Mouse (Mus musculus) cerebellum, adult 2 months (tissue): ENCODE results near the gene Lctl. TPM values are rescaled to one million over a fixed set of nuclear protein-coding genes. Genes with fewer than 3 reads are reported as not detected.
"Not testable (repeated sequence)": the region's sequence is repeated elsewhere in the genome, so short reads cannot be mapped to it uniquely, and the experiment has no call there.

ENCODE experiments used
- DNase-seq, 2 experiments: peaks; one replicate each; pipeline ENCODE4 v3.0.0; 2021
- H3K27ac ChIP-seq: fragments of 200-500 bp; 2 replicates; pipeline ENCODE4 v1.5.1; 2012; ENCODE audit warnings: low read length, control low read depth, inconsistent platforms; ENCODE audit not compliant: insufficient read depth
- H3K27me3 ChIP-seq: fragments of 200-500 bp; 2 replicates; pipeline ENCODE4 v1.6.1; 2012; ENCODE audit warnings: inconsistent platforms, mild to moderate bottlenecking, low read length, moderate library complexity; ENCODE audit not compliant: control insufficient read depth, insufficient read depth
- H3K4me1 ChIP-seq: fragments of 200-500 bp; 2 replicates; pipeline ENCODE4 v1.6.1; 2011; ENCODE audit warnings: low read length; ENCODE audit not compliant: control insufficient read depth, insufficient read depth
- H3K4me3 ChIP-seq: fragments of 200-500 bp; replicated peaks from 2 replicates; pipeline ENCODE3; 2011; ENCODE audit warnings: mild to moderate bottlenecking, low read depth, low read length, control low read depth; ENCODE audit not compliant: insufficient read depth
- CTCF ChIP-seq: fragments of 200-500 bp; IDR thresholded peaks from 2 replicates; pipeline ENCODE4 v1.5.1; 2011; ENCODE audit warnings: low read depth, mild to moderate bottlenecking, control low read depth, low read length, moderate library complexity, borderline replicate concordance; ENCODE audit not compliant: insufficient read depth
- POLR2A ChIP-seq: fragments of 200-500 bp; IDR thresholded peaks from 2 replicates; pipeline ENCODE4 v1.6.1; 2011; ENCODE audit warnings: low read length, control low read depth, borderline replicate concordance; ENCODE audit not compliant: insufficient read depth
- WGBS: fragments of 180-500 bp; shearing (Covaris S2); methylation state at CpG from one replicate; pipeline ENCODE4 v1.1.7; 2018; 5-methylcytosine and 5-hydroxymethylcytosine counted together
- polyA plus RNA-seq: library from polyadenylated mRNA; depleted of rRNA; stranded (reverse); fragments of >200 nt; gene quantifications from 2 replicates; pipeline ENCODE4 v1.2.3, GENCODE M21; 2012

The Lctl gene
- polyA plus RNA-seq, 1 experiment, result 0.38 TPM

- no peaks in the 10 kb centered on the region for H3K27me3 ChIP-seq
- WGBS, result 44% methylated on average over 11 of the region's 11 CpGs
- no peak for TF ChIP-seq CTCF
These were observed 3.8 kb downstream of the Lctl start for GRCm38 (mm10) chr9:64120584-64121277.

GRCm38 (mm10) chr9:64122601-64123000, 5.7 kb downstream of the Lctl start:
- TF ChIP-seq POLR2A (no peak), CTCF (no peak)
- 89% methylated on average over 10 of the region's 10 CpGs for WGBS
- no peaks in the 10 kb centered on the region for H3K4me1 ChIP-seq
- DNase-seq, result no peak
- H3K27me3 ChIP-seq, result no peaks in the 10 kb centered on the region; the same call in 1 of the 2 replicates
- no peak overlapping the region for H3K27ac ChIP-seq
- H3K4me3 ChIP-seq, result no peak overlapping the region

More at GRCm38 (mm10) chr9:64120584-64121277, 3.8 kb downstream of the Lctl start:
- H3K4me1 ChIP-seq, result no peaks in the 10 kb centered on the region
- H3K4me3 ChIP-seq, result no peak overlapping the region
- H3K27ac ChIP-seq, result no peak overlapping the region
- DNase-seq, result no peak

- not testable (repeated sequence) for H3K27me3 ChIP-seq, DNase-seq, H3K27ac ChIP-seq, H3K4me3 ChIP-seq, H3K4me1 ChIP-seq
- WGBS, result 67% methylated on average over 3 of the region's 3 CpGs
These were observed 7.9 kb downstream of the Lctl start for GRCm38 (mm10) chr9:64124846-64125245.

DNA sequence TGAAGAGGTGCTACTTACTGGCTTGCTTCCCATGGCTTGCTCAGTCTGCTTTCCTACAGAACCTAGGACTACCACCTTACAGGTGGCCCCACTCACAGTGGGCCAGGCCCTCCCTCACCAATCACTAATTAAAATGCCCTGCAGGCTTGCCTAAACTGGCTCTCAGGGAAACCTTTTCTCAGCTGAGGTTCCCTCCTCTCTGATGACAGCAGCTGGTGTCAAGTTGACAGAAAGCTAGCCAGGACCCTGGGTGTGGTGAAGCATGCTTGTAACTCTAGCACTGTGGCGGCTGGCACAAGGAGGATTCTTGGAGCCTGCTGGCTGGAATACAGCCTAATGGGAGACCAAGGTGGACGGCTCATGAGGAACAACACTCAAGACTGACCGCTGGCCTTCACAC, 8.4 kb downstream of the Lctl start:
- Histone ChIP-seq H3K4me1 (no peaks in the 10 kb centered on the region), H3K27me3 (no peaks in the 10 kb centered on the region; the same call in 1 of the 2 replicates), H3K27ac (no peak overlapping the region), H3K4me3 (no peak overlapping the region)
- no peak for DNase-seq
- TF ChIP-seq CTCF (no peak), POLR2A (no peak)
- WGBS, result 32% methylated on average over 3 of the region's 3 CpGs

GRCm38 (mm10) chr9:64126121-64126520, 9.2 kb downstream of the Lctl start:
- 44% methylated on average over 12 of the region's 12 CpGs for WGBS
- Histone ChIP-seq H3K27me3 (no peaks in the 10 kb centered on the region; the same call in 1 of the 2 replicates), H3K27ac (no peak overlapping the region), H3K4me3 (no peak overlapping the region), H3K4me1 (no peaks in the 10 kb centered on the region)
- TF ChIP-seq CTCF (no peak), POLR2A (no peak)
- no peak for DNase-seq

- no peak overlapping the region for H3K27ac ChIP-seq
- no peak for TF ChIP-seq POLR2A
- TF ChIP-seq CTCF, result no peak
- H3K4me3 ChIP-seq, result no peak overlapping the region
- H3K27me3 ChIP-seq, result no peaks in the 10 kb centered on the region
- 70% methylated on average over 6 of the region's 6 CpGs for whole genome bisulfite sequencing
- no peak for DNase-seq
- H3K4me1 ChIP-seq, result no peaks in the 10 kb centered on the region
These were observed 14.7 kb downstream of the Lctl start for GRCm38 (mm10) chr9:64131623-64132022.

DNA sequence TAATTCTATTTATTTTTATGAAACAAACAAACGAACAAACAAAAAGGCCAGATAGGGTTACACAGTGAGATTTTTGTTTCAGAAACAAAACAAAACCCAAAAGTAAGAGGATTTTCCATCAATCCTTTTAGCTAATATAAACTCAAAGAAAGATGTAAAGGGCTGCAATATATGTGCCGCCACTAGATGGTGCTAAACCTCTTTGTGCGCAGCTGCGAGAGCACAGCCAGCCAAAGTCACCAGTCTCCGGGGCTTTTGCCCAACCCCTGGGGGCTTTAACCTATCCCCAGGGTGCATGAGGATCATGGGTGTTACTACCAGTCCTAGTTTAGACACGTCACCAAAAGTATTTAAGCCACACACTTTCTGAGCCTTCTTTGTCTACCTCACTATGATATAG, 21.9 kb downstream of the Lctl start:
- not testable (repeated sequence) for H3K27ac ChIP-seq, H3K4me1 ChIP-seq, H3K27me3 ChIP-seq, H3K4me3 ChIP-seq
- 2% methylated on average over 6 of the region's 6 CpGs for whole genome bisulfite sequencing
- peak; percentile 51; the same call in 1 of the 2 replicates for TF ChIP-seq CTCF
- DNase-seq, result peak; percentile 21 to 40

DNA sequence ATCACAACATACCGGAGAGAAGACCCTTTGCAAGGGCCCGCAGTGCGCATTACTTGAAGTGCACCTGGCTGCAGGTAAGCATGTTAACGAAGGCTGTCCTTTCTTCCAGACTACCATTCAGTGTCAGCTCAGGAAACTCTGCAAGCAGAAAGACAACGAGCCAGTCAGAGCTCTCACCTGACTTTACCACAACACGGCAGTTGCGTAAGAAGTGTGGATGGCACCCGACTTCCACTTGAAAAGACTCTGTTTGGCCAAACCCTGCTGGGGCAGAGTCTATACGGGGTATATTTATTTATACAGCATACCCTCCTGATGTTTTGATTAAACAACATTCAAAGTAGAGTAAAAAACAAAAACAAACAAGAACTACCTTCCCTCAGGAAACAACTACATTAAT, 22.9 kb downstream of the Lctl start:
- WGBS, result 93% methylated on average over 9 of the region's 9 CpGs
- Histone ChIP-seq H3K27ac (no peak overlapping the region), H3K4me1 (no peaks in the 10 kb centered on the region), H3K27me3 (no peaks in the 10 kb centered on the region), H3K4me3 (no peak overlapping the region)
- no peak for TF ChIP-seq CTCF
- TF ChIP-seq POLR2A, result no peak
- DNase-seq, result no peak

GRCm38 (mm10) chr9:64156641-64157040, 39.7 kb downstream of the Lctl start:
- H3K27me3 ChIP-seq, result no peaks in the 10 kb centered on the region
- 89% methylated on average over 1 of the region's 1 CpGs for WGBS
- H3K27ac ChIP-seq, result no peak overlapping the region
- TF ChIP-seq CTCF, result no peak
- TF ChIP-seq POLR2A, result no peak
- no peak overlapping the region for H3K4me3 ChIP-seq
- H3K4me1 ChIP-seq, result no peaks in the 10 kb centered on the region
- DNase-seq, result no peak
